Mouse (Mus musculus) lung, adult 2 months (tissue): ENCODE data around the gene Ndufc2.

Source experiments
- CTCF ChIP-seq: fragments of 200-500 bp; IDR thresholded peaks from 2 replicates; pipeline ENCODE4 v1.5.1; 2011; ENCODE audit warnings: mild to moderate bottlenecking, low read length, control low read depth; ENCODE audit not compliant: insufficient read depth
- POLR2A ChIP-seq: fragments of 200-500 bp; IDR thresholded peaks from 2 replicates; pipeline ENCODE4 v1.6.1; 2011; ENCODE audit warnings: low read depth, mild to moderate bottlenecking, control low read depth, low read length, borderline replicate concordance; ENCODE audit errors: extremely low read depth

DNA sequence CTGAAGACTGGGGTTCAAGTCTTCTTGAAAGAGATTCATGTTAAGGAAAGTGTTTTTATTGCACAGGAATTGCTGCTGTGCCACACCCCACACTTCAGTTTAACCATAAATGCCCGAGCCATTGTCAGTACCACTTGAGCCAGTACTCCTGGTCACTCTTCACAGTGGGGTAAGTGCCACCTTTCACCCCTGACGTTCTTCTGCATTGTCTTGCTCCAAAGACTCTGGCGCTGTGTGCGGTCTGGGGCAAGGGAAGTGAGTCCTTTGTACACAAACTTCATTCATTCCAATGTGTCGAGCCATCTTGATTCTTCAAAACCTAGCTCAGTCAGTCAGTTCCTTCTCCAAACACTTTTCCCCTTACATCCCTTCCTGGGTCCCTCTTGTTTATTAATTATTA, 39.6 kb upstream of the Ndufc2 start:
- TF ChIP-seq CTCF (no peak), POLR2A (no peak)
